Mouse (Mus musculus): ENCODE results near the gene Oprm1. TPM values are rescaled to one million over a fixed set of nuclear protein-coding genes. Genes with fewer than 3 reads are reported as not detected.

Oprm1 gene
- not detected for total RNA-seq (2021)
- long read RNA-seq, experiment 1, result 0 reads
- long read RNA-seq, experiment 2, result 0 reads

- H3K27ac ChIP-seq, result no peak within 1 kb of the TSS
- no peak within 1 kb of the TSS for H3K4me3 ChIP-seq
- DNase-seq, result no peak
- TF ChIP-seq CTCF (IDR thresholded peaks at IDR 0.05), result no peak
- intact Hi-C loops (cut with DNase I), result no loop called here
Measured at GRCm38 (mm10) chr10:6758206-6758605, at the start of gene Oprm1. Oprm1 (plus strand) TSS chr10:6758506.

GRCm38 (mm10) chr10:6717181-6717948, 40.9 kb upstream of the Oprm1 start:
- DNase-seq, result no peak
- intact Hi-C loops (cut with DNase I), result no loop called here
- Histone ChIP-seq H3K4me3 (no peak overlapping the region), H3K27ac (no peak overlapping the region)
- TF ChIP-seq CTCF (IDR thresholded peaks at IDR 0.05), result no peak

GRCm38 (mm10) chr10:6723765-6724164, 34.5 kb upstream of the Oprm1 start:
- no peak for TF ChIP-seq CTCF (IDR thresholded peaks at IDR 0.05)
- intact Hi-C loops (cut with DNase I), result no loop called here
- Histone ChIP-seq H3K27ac (no peak overlapping the region), H3K4me3 (no peak overlapping the region)
- no peak for DNase-seq

DNA sequence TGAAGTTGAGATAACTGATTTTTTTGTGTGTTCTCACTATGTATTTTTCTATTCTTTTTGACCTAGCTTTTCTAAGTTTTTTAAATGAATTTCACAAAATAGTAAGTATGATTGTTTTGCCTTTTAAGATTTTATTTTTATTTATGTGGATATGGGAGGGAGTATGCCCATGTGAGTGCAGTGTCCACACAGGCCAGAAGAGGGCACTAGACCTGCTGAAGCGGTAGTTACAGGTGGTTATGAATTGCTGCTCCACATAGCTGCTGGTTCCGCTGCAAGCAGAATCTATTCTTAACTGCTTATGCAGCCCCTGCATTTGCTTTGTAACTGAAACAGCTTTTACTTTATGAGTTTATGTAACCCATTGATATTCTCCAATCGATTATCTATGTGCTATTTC, 29.8 kb upstream of the Oprm1 start:
- intact Hi-C loops (cut with DNase I), result no loop called here
- no peak overlapping the region for H3K4me3 ChIP-seq
- no peak overlapping the region for H3K27ac ChIP-seq
- no peak for TF ChIP-seq CTCF (IDR thresholded peaks at IDR 0.05)
- no peak for DNase-seq

DNA sequence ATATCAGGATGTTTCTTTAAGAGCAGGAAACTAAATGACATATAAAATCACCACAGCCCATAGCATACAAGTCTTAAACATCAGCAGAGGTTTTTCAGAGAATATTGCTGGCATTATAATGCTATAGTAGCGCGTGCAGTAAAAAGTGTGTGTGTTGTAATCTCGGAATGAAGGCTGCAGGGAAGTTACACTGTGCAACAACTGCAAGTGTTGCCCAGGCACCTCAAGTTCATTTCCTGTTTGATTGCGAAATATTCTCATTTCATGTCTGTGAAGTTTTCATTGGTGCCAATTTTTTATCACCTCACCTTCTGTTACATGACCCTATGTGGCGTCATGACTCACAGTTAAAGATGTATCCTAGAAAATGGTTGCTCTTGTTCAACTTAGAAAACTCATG, 4.9 kb upstream of the Oprm1 start:
- TF ChIP-seq CTCF (IDR thresholded peaks at IDR 0.05), result no peak
- H3K27ac ChIP-seq, result no peak overlapping the region
- intact Hi-C loops (cut with DNase I), result no loop called here
- DNase-seq, result no peak
- no peak overlapping the region for H3K4me3 ChIP-seq

DNA sequence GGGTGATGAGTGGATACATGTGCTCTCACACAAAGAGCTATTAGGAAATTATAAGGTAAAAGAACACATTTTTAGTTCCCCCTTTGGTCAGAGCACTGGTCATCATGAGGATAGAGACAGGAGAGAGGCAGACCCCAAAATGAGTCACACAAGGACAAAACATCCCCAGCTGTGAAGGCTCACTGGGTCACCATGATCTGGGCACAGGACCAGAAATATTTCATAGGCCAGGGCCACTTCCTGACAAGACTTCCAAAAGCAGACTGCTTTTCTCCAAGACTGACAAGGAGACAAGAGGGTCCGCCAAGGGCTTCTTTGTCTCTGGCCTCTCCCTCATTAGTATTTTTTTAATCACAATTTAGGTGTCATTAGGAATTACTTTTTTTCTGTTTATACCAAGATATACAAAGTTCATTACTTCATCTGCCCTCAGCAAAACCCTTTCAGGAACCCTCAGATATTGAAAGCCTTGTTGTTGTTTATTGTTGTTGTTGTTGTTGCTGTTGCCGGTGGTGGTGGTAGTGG, 3.0 kb downstream of the Oprm1 start, which contains the start of gene Gm10945:
Gene Gm10945, minus strand, starts transcription at position 475 of the 525 bp plus-strand sequence.
- intact Hi-C loops (cut with DNase I), result no loop called here
- H3K4me3 ChIP-seq, result no peak within 1 kb of the TSS
- DNase-seq, result no peak
- H3K27ac ChIP-seq, result no peak within 1 kb of the TSS
- TF ChIP-seq CTCF (IDR thresholded peaks at IDR 0.05), result no peak

GRCm38 (mm10) chr10:6788517-6789237, 30.4 kb downstream of the Oprm1 start:
- DNase-seq, result no peak
- no peak for TF ChIP-seq CTCF (IDR thresholded peaks at IDR 0.05)
- no peak overlapping the region for H3K4me3 ChIP-seq
- intact Hi-C loops (cut with DNase I), result no loop called here
- no peak overlapping the region for H3K27ac ChIP-seq

- Histone ChIP-seq H3K27ac (no peak overlapping the region), H3K4me3 (no peak overlapping the region)
- DNase-seq, result no peak
- TF ChIP-seq CTCF (IDR thresholded peaks at IDR 0.05), result no peak
- intact Hi-C loops (cut with DNase I), result no loop called here
Measured at GRCm38 (mm10) chr10:6790226-6790625, 31.9 kb downstream of the Oprm1 start.

DNA sequence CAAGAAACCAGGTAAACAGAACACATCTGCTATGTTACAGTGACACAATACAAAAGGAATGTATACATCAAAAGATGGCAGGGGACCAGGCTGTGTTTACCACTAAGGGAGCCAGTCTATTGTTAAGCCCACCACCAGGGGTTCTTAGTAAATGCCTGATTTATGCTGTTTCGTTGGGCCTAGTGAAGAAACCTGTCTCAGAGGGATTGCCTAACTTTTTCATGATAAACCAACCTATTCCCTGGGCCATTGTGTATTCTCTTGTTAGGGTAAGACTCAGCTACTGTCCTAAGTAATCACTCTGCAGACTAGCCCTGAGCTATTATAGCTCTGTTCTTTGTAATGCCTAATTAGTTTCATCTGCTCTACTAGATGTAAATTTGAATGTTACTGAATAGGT, 62.3 kb downstream of the Oprm1 start:
- Histone ChIP-seq H3K4me3 (no peak overlapping the region), H3K27ac (no peak overlapping the region)
- no peak for DNase-seq
- TF ChIP-seq CTCF (IDR thresholded peaks at IDR 0.05), result no peak
- intact Hi-C loops (cut with DNase I), result no loop called here

DNA sequence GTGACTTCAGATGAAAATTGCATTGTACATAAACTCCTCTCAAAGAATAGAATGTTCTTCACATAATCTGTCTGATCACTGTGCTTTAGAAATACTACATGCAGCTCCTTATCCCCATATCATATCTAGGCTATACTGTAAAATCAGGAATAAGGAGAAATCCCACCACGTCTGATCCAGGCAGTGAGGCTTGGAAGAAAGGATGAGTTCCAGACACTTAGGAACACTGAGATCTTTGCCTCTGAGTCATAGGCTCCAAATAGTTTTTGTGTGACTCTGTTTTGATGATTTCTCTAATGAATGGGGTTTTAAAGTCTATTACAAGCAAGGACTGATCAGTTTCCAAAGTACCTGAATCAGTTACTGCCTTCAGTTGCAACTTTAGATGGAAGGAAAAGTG, 83.9 kb downstream of the Oprm1 start:
- Histone ChIP-seq H3K4me3 (no peak overlapping the region), H3K27ac (no peak overlapping the region)
- TF ChIP-seq CTCF (IDR thresholded peaks at IDR 0.05), result no peak
- intact Hi-C loops (cut with DNase I), result no loop called here
- no peak for DNase-seq

GRCm38 (mm10) chr10:6846283-6846682, 88.0 kb downstream of the Oprm1 start:
- no peak for TF ChIP-seq CTCF (IDR thresholded peaks at IDR 0.05)
- intact Hi-C loops (cut with DNase I), result no loop called here
- no peak overlapping the region for H3K4me3 ChIP-seq

DNA sequence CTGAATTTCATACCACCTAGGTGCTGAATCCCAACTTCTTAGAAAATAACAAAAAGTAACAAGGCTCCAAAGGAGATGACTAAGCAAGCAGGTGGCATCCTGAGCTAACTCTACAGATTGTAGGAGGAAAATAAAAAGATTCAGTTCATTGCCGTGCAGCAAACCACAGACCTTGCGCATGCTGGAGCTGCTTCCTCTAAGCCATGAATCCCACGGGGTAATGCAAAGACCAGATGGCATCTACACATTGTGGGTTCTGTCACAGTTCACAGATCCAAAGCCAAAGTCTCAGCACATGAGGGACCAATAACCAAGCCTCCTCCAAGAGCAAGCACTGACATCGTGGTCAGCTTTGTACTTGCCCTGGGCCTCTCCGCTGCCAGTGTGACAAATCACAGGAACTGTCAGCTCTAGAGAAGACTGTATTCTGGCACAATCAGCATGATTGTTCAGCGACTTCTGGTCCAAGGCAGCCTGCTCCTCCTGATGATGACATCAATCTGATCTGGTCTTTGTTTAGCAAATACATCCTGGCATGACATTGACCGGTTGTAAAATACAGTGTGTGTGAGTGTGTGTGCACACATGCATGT, 90.0 kb downstream of the Oprm1 start:
- no peak for DNase-seq
- H3K4me3 ChIP-seq, result no peak overlapping the region
- intact Hi-C loops (cut with DNase I), result no loop called here
- H3K27ac ChIP-seq, result no peak overlapping the region
- TF ChIP-seq CTCF (IDR thresholded peaks at IDR 0.05), result no peak

More at GRCm38 (mm10) chr10:6846283-6846682, 88.0 kb downstream of the Oprm1 start:
- no peak overlapping the region for H3K27ac ChIP-seq
- no peak for DNase-seq

DNA sequence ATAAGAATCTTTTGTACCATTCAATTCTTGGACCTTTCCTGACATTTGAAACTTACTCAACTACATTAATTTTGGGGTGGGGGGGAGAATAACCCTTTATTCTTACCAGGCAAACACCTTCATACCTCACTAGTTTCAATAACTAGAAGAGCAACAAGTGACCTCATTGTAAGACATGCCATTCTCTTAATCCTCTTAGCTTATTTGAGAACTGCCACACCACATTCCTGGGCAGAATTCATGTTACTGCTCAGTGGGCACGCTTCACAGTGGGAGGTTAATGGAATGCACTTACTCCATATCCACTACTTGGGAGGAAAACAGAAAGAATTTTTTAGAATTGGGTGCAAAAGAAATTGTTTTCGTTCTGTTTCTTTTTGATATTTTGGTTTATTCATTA, 90.5 kb downstream of the Oprm1 start:
- Histone ChIP-seq H3K4me3 (no peak overlapping the region), H3K27ac (no peak overlapping the region)
- DNase-seq, result no peak
- TF ChIP-seq CTCF (IDR thresholded peaks at IDR 0.05), result no peak
- intact Hi-C loops (cut with DNase I), result no loop called here

Data from gastrocnemius, adult 2 months (tissue).